Mouse (Mus musculus) limb, embryonic 14.5 days (tissue): ENCODE data around the gene Epor. TPM values are rescaled to one million over a fixed set of nuclear protein-coding genes. Genes with fewer than 3 reads are reported as not detected.

Source experiments
- ATAC-seq: fragments of 200-750 bp; cut with Nextera tagmentation; 2 replicates; pipeline ENCODE4 v1.8.0; 2017; ENCODE audit warnings: low read depth, moderate number of reproducible peaks, moderate TSS enrichment; ENCODE audit not compliant: low FRiP score
- DNase-seq: peaks from one replicate; pipeline ENCODE4 v3.0.0-alpha.2; 2015; ENCODE audit warnings: low spot score
- H3K27ac ChIP-seq: fragments of 300-500 bp; sonication (generic); replicated peaks from 2 replicates; pipeline ENCODE4 v1.5.1; 2014; ENCODE audit warnings: low read depth, mild to moderate bottlenecking, low read length, moderate library complexity, mixed read lengths
- H3K27me3 ChIP-seq: fragments of 300-500 bp; sonication (generic); 2 replicates; pipeline ENCODE4 v1.6.1; 2014; ENCODE audit warnings: low read length, mixed read lengths; ENCODE audit not compliant: control insufficient read depth, insufficient read depth
- H3K36me3 ChIP-seq: fragments of 300-500 bp; sonication (generic); 2 replicates; pipeline ENCODE4 v1.6.1; 2014; ENCODE audit warnings: mild to moderate bottlenecking, low read length, moderate library complexity, mixed read lengths; ENCODE audit not compliant: control insufficient read depth, insufficient read depth
- H3K4me1 ChIP-seq: fragments of 300-500 bp; sonication (generic); 2 replicates; pipeline ENCODE4 v1.6.1; 2014; ENCODE audit warnings: antibody characterized with exemption, low read length, mixed read lengths; ENCODE audit not compliant: control insufficient read depth, insufficient read depth
- H3K4me2 ChIP-seq: fragments of 300-500 bp; sonication (generic); replicated peaks from 2 replicates; pipeline ENCODE4 v1.6.1; 2014; ENCODE audit warnings: low read depth, mild to moderate bottlenecking, low read length, moderate library complexity; ENCODE audit not compliant: severe bottlenecking
- H3K4me3 ChIP-seq: fragments of 300-500 bp; sonication (generic); replicated peaks from 2 replicates; pipeline ENCODE4 v1.5.1; 2014; ENCODE audit warnings: low read length
- H3K9ac ChIP-seq: fragments of 300-500 bp; sonication (generic); 2 replicates; pipeline ENCODE4 v1.6.1; 2014; ENCODE audit warnings: mild to moderate bottlenecking, low read depth, low read length, moderate library complexity; ENCODE audit not compliant: severe bottlenecking
- H3K9me3 ChIP-seq: fragments of 300-500 bp; sonication (generic); 2 replicates; pipeline ENCODE4 v1.6.1; 2016; ENCODE audit warnings: low read length; ENCODE audit not compliant: control insufficient read depth
- POLR2A ChIP-seq: fragments of 200-500 bp; IDR thresholded peaks from 2 replicates; pipeline ENCODE4 v1.8.0; 2012; ENCODE audit warnings: inconsistent platforms, mild to moderate bottlenecking, moderate library complexity, borderline replicate concordance; ENCODE audit not compliant: insufficient read depth, insufficient read length; ENCODE audit errors: extremely low read depth
- WGBS: fragments of 180-500 bp; shearing (Covaris S2); extraction: QIAGEN DNeasy Blood & Tissue Kit; methylation state at CpG from one replicate; pipeline ENCODE4 v1.1.7; 2014; 5-methylcytosine and 5-hydroxymethylcytosine counted together
- polyA plus RNA-seq, 2 experiments: library from polyadenylated mRNA; depleted of rRNA in 1 of 2; stranded (reverse) in 1 of 2; unstranded in 1 of 2; fragments of >200 nt; fragmentation: Nextera tagmentation in 1 of 2; extraction: Ambion mirVana in 1 of 2; gene quantifications; 2 replicates each; pipeline versions ENCODE4 v1.2.1 to v1.2.3; 2012 to 2014

Epor gene
- polyA plus RNA-seq, 2 experiments: 5.9 to 6.7 TPM

- Histone ChIP-seq H3K4me3 (no peak overlapping the region), H3K9me3 (no peaks in the 10 kb centered on the region), H3K36me3 (no peaks in the 10 kb centered on the region), H3K4me2 (no peak overlapping the region), H3K27ac (no peak overlapping the region), H3K9ac (no peak overlapping the region), H3K4me1 (no peaks in the 10 kb centered on the region), H3K27me3 (no peaks in the 10 kb centered on the region)
- 24% methylated on average over 2 of the region's 2 CpGs for WGBS
- ATAC-seq: no peak
- DNase-seq: no peak
- TF ChIP-seq POLR2A: no peak
These were observed 14.7 kb upstream of the Epor start for GRCm38 (mm10) chr9:21977972-21978371.

DNA sequence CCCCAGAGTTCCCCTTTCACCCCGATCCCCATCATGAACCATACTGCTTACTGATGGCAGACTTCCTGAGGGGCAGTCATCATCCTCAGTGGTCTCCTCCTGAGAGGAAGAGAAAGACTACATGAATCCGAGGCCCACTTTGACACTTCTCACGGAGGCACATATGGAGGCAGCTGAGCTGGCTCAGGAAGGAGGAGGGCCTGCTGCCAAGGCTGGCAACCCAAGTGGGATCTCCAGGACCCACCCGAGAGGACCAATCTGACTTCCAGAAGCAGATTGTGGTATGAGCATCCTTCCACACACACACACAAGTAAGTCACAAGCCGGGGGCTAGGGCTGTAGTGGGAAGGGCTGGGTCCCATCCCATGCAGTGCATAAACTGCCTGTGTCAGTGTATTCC is 14.0 kb upstream of the Epor start:
- Histone ChIP-seq H3K4me3 (no peak overlapping the region), H3K4me1 (no peaks in the 10 kb centered on the region), H3K27ac (no peak overlapping the region), H3K27me3 (no peaks in the 10 kb centered on the region), H3K9me3 (no peaks in the 10 kb centered on the region), H3K4me2 (no peak overlapping the region), H3K9ac (no peak overlapping the region), H3K36me3 (no peaks in the 10 kb centered on the region)
- DNase-seq (no peak), ATAC-seq (no peak)
- no peak for TF ChIP-seq POLR2A
- WGBS: 87% methylated on average over 5 of the region's 5 CpGs

DNA sequence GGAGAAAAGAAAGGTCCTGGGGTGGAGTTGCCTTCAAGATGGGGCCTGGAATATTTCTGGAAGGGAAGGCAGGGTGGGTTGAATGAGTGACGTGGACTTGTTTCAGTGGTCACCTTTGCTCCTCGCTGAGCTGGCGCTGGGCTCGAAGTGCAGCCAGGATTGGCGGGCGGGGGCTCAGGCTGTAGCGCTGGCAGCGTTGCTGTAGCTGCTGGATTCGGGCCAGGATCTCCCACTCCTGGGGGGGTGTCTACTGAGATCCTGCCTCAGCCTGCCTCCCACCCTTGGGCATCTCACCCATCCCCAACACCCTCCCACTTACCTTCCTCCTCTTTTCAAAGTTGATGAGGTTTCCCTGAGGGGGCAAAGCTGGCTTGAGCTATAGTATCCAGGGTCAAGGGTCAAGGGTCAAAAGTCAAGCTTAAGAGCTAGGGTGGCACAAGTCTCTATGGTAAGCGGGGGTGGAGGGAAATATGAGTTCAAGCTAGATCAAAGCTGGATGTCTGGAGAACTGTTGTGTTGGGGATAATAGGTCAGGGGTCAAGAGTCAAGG is 13.4 kb upstream of the Epor start:
- ATAC-seq: no peak
- H3K9me3 ChIP-seq: no peaks in the 10 kb centered on the region
- H3K9ac ChIP-seq: no peak overlapping the region
- TF ChIP-seq POLR2A: no peak
- no peaks in the 10 kb centered on the region for H3K36me3 ChIP-seq
- WGBS: 86% methylated on average over 10 of the region's 10 CpGs
- DNase-seq: no peak
- H3K4me1 ChIP-seq: no peaks in the 10 kb centered on the region
- no peaks in the 10 kb centered on the region for H3K27me3 ChIP-seq
- no peak overlapping the region for H3K27ac ChIP-seq
- H3K4me3 ChIP-seq: no peak overlapping the region
- no peak overlapping the region for H3K4me2 ChIP-seq

DNA sequence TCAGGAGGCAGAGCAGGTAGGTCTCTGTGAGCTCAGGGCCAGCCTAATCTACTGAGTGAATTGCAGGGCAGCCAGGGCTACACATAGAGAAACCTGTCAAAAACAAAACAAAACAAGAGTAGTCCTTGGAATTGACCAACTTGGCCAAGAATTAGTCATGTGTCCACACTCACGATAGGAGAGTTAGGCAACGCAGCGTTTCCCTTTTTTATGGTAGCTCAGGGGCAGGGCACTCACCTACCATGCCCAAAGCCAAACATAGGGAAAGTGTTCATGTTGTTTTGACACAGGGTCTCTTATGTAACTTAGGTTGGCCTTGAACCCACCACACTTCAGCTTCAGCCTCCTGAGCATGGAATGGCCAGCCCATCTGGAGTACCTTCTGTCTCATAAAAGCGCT is 6.0 kb upstream of the Epor start:
- no peak overlapping the region for H3K4me3 ChIP-seq
- H3K4me2 ChIP-seq: no peak overlapping the region
- H3K27ac ChIP-seq: no peak overlapping the region
- no peak overlapping the region for H3K9ac ChIP-seq
- ATAC-seq: no peak
- no peaks in the 10 kb centered on the region for H3K36me3 ChIP-seq
- 93% methylated on average over 4 of the region's 4 CpGs for WGBS
- no peaks in the 10 kb centered on the region for H3K4me1 ChIP-seq
- no peaks in the 10 kb centered on the region for H3K27me3 ChIP-seq
- no peak for DNase-seq
- no peak for TF ChIP-seq POLR2A
- no peaks in the 10 kb centered on the region for H3K9me3 ChIP-seq

GRCm38 (mm10) chr9:21968883-21969282 is 5.6 kb upstream of the Epor start:
- 42% methylated on average over 6 of the region's 6 CpGs for WGBS
- TF ChIP-seq POLR2A: no peak
- ATAC-seq (no peak), DNase-seq (no peak)
- Histone ChIP-seq H3K9me3 (no peaks in the 10 kb centered on the region), H3K27me3 (no peaks in the 10 kb centered on the region), H3K4me2 (no peak overlapping the region), H3K4me3 (no peak overlapping the region), H3K9ac (no peak overlapping the region), H3K36me3 (no peaks in the 10 kb centered on the region), H3K4me1 (no peaks in the 10 kb centered on the region), H3K27ac (no peak overlapping the region)
